Mouse (Mus musculus) hindlimb bud, embryonic 11.5 days (tissue): ENCODE data around the gene Gna15.

ENCODE experiments used
- DNase-seq: peaks from one replicate; pipeline ENCODE4 v3.0.0-alpha.2; 2012; ENCODE audit warnings: low read depth, low spot score; ENCODE audit errors: extremely low spot score

Gna15 gene

DNA sequence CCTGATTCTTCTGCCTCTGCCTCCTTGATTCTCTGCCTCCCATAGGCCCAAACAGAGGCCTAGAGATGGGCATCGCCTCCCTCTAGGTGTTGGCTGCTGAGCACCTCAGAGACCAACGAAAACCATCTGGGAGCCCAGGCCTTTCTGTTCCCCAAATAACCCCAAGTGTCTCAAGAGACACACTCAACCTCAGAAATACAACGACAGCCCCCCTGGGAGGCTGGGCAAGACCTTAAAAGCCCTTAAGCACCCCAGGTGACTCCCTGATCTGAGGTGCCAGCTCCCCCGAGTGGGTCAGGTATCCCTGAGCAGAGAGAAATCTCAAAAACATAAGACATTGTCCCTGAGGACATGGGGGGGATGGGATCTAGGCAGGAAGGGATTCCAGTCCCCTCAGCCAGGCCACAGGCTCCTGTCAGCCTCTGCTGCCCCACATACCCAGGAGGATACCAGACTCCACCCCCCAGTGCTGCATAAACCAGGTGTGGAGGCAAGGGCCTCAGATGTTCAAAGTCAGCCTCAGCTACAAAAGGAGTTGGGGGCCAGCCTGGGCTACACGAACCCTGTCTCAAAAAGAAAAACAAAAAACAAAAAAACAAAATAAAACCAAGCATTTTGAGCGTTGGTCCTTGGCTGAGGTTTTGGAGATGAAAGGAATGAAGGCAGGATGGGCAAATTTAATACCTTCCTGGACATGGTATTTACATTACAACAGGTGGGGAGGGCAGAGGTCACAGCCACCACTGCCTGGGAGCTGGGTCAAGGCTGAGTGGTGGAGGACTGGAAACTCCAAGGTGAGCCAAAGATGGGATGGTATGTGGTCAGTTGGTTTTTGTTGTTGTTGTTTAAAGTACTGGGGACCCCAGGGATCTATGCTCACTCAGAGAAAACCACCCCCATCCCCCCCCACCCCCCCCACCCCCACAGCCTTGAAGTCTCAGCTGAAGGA, 30.1 kb upstream of the Gna15 start:
- DNase-seq, result no peak

DNA sequence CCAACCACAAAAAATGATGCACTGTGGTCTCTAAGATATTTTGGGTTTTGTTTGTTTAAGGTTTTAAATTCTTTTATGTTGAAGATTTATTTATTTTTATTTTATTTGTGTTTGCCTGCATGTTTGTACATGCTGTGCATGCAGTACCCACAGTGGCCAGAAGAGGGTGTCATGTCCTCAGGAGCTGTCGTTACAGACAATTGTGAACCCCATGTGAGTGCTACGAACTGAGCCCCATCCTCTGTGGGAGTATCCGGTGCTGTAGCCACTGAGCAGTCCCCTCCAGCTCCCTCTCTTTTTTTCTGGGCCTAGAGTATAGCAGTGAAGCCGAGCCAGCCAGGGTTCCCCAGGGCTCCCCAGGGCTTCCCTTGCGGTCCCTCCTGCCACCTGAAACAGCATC, 29.2 kb upstream of the Gna15 start:
- no peak for DNase-seq

DNA sequence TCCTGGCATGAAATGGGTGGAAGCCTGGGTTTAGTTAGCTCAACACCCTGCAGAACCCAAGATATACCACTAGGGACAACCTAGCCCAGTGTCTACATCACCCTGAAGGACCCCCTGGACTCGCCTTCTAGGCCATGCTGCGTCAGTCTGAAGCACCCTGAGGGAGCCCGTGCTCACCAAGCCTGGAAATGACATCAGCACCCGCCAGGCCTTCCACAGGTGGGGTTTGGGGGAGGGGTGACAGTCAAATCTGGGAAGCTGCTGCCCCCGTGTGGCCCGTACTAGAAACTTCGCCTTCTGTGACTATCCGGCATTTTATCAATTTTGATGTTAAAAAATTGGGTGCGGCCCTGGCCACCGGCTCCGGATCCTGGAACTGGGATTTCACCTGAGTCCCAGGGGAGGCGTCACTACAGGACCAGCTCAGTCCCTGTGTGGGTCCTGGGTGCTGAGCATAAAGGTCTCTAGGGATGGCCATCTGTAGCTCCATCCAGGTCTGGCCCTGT, 27.6 kb upstream of the Gna15 start:
- no peak for DNase-seq

DNA sequence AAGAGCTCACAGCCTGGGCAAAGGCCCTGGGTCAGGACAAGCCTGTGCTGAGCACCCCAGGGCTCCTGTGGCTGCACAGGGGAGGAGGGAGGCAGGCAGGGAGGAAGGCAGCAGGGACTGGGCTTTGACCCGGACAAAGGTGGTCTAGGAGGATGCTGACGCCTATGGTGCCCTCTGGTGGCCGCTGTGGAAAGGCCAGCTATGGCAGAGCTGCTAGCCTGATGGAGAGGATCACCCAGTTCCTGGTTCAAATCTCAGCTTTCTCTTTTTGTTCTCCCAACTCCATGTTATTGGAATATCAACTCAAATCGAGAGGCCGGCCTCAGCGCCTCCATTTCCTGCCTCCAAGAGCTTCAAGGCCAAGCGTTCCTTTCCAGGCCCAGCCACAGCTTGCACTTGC, 26.2 kb upstream of the Gna15 start:
- no peak for DNase-seq

DNA sequence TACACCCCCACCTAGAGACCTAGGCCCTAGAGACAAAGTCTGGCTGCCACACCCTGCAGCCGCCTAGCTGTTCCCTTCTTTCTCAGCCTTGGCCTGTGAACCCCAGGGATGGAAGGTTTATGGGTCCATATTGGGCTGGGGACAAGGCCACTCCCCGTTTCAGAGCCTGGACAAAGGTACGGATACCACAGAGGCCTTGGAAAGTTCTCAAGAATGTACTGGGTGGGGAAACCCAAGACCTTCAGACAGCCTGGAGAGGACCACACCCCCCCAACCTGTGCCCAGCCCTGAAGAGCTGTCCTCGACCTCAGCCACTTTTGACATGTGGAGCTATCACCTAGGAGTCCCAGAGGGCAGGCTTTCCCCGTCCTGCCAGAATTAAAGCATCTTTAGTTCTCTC, 24.9 kb upstream of the Gna15 start:
- no peak for DNase-seq

DNA sequence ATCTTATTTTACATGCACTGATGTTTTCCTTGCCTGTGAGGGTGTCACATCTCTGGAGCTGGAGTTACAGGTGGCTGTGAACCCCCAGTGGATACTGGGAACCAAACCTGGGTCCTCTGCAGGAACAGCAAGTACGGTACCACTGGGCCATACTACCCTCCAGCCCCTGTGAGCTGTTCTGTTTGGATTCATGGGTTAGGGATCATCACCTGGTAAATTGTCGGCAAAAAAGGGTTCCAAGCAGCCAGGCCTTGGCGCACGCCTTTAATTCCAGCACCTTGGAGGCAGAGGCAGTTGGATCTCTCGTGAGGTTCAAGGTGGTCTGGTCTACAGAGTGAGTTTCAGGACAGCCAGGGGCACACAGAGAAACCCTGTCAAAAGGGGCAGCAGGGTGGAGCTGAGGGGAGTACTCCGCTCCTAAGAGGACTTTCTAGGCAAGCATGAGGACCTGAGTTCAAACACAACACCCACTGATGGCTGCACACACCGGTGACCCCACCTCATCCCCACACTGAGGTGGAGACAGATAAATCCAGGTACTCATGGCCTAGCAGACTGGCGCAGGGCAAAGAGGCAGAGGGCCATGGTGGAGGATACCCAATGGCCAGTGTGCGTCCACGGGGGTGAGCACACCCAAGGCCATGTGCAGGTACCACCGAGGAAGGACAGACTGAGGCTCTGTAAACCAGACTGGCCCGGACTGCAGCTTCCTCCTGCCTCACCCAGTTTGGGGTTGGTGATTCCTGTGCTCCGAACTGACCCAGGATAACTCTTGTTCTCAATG, 23.0 kb upstream of the Gna15 start:
- no peak for DNase-seq

DNA sequence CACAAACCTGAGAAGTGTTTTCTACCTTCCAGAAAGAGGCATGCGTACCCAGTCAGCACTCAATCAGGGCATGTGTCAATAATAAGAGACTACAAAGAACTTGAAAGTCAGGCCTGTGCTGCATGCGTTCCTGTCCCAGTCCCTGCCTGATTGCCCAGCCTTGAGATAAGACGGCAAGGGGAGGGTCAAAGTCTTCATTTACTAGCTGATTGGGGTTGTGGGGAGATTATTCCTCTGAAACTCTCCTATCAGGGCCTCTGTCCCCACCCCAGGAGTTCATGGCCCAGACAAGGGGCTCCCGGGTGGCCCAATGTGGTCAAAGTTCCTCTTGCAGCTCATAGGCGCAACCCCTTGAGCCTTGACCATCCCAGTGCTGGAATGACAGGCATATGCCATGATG, 22.3 kb upstream of the Gna15 start:
- no peak for DNase-seq

DNA sequence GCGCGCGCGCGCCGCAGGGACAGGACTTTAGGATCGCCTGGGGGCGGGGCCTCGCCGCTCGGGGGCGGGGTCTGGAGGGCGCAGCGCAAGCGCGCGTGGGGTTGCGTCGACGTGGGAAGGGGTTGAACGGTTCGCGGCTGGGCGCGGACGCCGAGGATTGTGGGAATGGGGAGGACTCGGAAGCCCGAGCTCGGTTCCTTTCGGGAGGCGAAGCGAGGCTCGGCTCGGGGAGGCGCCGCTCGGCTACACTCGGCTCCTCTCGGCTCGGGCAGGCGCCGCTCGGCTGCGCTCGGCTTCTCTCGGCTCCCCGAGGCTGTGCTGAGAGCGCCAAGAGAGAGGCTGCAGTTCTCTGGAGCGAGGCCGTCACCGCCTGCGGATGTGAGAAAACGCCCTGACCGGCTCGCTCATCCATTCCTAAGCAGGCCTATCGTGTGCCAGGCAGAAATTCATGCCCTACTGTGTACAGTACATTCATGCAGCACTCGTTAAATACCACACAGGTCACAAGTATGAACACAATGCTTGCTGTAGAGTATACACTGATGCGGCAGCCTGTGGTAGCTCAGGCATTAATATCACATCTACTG, 21.2 kb upstream of the Gna15 start, which contains the start of gene Gna11:
TSS of gene Gna11 (minus strand) at position 30 of the 587 bp plus-strand sequence.
- peak; percentile 89 for DNase-seq

DNA sequence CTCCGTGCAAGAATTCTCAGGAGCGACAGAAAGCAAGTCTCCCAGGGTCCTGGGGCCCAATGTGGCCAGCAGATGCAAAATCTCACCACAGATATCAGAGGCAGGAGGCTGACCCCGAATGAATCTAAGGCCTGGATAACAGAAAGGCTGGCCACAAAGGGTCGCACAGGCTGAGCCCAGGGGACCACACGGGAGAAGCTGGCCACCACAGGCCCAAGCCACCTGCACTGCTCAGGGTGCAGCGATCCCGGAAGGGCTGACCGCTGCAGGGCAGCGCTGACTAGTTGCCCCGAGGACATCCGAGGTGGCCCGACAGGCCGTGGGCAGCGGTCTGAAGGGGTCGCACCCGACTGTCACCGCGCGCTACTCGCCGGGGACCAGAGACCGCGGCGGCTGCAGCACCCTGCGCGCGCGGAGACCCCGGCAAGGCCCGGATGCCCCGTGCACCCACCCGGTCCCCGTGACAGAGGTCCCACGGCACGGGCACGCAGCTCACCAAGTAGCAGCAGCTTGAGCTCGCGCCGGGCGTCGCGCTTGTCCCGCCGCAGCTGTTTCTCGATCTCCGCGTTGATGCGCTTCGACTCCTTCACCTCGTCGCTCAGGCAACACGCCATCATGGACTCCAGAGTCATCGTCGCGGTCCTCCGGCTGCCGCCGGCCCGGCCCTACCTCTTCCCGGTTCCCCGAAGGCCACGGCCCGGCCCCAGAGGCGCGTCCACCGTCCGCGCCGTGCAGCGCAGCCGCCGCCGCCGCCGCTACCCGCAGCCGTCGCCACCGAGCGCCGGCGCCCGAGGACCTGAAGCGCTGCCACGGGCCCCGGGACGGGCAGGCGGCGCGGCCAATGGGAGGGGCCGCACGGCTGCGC, 20.5 kb upstream of the Gna15 start:
- no peak for DNase-seq

DNA sequence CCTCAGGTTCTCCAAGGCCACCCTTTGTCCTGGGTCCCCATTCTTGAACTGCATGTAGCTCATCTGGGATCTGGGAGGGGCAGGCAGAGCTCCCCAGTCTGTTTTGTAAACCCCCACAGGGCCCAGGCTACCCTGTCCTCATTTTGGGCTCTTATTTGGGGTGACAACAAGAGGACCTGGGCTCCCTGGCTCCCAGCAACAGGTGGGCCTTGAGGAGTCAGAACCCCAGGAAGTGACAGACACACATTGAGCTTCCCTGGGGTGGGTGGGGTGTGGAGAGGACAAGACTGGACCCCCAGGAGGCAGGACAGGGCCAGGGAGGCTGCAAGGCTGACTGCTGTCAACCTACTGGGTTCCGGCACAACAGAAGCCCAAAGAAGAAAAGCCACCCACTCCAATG, 19.6 kb upstream of the Gna15 start:
- DNase-seq, result no peak

DNA sequence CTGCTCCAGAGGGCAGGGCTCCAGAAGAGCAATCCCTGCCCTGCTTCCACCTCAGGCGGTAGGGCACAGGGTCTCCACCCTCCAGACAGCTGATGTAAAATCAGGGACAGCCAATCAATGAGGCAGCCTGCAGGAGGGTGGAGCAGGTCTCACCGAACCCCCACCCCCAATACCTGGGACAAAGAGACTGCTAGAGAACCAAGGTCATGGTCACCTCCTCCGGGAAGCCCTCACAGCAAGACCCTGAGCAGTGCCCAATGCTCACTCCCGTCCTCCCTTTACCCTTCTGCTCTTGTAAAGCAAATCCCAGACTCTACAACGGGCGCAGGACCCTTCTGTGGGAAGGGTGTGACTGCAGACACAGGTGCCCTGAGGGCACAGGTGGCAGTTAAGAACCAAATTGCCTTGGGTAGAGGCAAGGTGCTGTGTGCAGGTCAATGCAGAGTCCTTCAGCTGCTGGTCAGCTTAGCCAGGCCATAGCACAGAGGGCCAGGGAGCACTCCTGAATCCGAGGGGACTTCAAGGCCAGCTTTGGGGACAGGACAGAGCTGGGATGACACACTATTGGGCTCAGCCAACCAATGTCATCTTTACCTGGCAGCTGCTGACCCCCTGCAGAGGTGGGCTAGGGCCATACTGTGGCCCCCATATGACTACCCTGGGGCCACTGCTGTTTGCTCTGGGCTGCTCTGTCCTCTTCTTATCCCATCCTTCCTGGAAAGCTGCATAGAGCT, 18.9 kb upstream of the Gna15 start:
- no peak for DNase-seq

DNA sequence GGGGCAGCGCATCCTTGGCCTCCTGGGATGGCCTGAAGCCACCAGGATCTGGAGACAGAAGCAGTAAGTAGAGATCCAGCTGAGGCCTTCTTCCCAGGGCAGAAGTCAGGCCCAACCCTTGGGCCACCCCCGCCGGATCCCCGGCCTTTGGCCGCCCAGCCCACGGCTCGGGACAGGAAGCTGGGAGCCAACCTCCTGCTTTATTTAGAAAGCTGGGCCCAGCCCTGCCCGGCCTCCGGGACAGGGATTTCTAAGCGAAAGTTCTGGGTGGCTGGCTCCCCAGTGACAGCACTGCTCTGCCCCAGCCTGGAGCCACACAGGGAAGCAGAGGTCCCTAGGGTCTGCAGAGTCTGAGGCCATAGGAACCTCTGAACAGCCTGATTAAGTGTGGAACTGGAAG, 17.8 kb upstream of the Gna15 start:
- no peak for DNase-seq

DNA sequence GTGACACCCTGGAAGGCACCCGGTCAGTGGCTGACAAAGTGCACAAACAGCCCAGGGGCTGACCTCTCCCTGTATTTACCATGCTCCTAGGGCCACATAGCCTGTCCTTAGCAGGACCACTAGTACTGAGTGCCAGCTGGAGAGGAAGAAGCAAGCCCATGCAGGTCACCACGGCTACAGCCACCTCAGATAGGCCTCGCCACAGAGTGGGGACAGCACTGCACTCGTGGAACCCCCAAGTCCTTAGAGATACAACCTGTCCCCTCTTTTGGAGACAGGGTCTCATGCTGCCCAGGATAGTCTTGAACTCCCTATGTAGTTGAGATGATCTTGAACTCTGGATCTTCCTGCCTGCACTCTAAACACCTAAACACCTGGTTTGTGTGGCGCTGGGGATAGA, 17.3 kb upstream of the Gna15 start:
- DNase-seq, result no peak

DNA sequence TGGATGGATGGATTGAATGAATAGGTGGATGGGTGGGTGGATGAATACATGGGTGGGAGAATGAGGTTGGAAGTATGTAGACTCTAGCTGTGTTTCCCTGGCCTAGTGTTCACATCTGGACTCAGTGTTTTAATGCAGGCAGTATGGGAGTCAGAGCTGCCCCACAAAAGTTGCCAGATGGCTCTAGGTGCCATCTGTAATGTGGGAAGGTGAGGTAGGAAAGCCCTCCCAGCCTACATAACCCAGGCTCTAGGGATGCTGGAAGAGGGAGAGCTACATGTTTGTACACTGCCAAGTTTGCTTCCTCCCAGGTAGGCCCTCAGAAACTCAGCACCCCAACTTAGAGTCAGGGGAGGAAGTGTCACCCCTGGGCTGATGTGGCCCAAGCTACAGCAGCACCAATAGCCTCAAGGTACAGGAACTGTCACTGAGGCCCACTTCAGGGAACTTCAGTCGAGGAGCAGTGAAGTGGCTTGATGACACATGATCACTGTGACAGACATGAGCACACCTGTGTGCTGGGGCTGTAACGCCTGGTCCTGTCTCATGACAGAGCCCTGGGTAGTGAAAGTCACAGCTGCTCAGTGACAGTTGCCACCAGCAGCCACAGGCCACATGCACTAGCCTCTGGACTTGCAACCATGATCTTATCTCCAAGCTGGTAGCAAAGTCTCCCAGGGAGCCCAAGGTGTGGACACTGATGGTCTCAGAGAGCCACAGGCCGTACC, 14.5 kb upstream of the Gna15 start:
- DNase-seq, result no peak

DNA sequence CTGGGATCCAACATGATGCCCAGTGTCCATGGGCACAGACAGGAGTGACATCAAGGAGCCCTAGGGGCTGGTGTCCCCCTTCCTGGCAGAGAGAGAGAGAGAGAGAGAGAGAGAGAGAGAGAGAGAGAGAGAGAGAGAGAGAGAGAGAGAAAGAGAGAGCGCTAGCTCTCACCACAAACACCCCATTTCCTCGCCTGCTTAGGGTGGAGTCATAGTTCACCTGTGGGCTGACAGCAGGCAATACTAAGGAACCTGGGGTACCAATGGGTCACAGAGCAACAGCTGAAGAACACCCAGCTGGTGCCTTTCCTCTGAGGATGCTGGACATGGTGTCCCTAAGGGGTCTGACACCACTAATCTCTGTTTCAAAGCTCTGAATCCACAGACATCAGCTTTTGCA, 13.4 kb upstream of the Gna15 start:
- DNase-seq, result no peak

DNA sequence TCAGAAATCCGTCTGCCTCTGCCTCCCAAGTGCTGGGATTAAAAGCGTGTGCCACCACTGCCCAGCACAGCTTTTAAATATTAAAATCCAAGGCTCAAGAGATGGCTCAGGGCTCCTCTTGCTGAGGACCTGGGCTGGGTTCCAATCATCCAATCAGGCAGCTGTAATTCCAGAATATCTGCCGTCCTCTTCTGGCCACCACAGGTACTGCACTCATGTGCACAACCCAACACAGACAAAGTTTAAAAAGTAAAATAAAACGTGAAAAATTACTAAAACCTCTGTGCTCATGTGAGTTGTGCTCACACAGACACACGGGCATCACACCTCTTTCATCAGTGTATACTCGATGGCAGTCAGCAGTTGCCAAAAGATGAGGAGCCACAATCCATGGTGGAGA, 12.7 kb upstream of the Gna15 start:
- no peak for DNase-seq

DNA sequence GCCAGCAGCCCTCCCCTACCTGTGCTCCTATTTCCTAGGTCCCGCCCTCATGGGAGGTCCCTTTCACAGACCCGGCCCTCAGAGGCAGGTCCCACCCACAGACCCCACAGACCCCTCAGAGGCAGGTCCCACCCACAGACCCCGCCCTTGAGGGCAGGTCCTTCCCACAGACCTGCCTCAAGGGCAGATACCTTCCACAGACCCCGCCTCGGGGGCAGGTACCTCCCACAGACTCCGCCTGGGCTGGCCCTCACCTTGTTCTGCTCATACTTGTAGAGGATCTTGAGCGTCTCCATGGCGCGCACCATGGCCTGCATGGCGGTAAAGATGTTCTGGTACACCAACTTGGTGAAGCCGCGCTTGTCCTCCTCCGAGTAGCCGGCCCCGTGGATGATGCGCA, 10.8 kb upstream of the Gna15 start:
- DNase-seq, result no peak

DNA sequence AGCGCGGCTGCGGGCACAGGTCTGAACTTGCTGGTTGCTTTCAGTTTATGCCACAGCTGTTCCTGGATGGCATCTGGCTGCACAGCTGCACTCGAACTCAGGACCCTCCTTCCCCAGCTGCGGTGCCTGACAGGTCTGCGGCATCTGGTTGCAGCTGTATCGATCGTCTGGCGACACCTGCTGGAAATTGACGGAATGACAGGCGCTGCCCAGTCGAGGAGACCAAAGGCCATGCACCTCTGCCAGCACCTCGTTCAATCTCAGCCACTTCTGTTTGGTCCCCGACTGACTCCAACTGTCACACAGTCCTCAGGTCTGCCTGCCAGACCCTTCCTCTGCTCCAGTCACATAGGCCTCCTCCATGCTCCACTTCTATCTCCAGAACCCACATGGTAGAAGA, 2.8 kb upstream of the Gna15 start:
- peak; percentile 42 for DNase-seq

DNA sequence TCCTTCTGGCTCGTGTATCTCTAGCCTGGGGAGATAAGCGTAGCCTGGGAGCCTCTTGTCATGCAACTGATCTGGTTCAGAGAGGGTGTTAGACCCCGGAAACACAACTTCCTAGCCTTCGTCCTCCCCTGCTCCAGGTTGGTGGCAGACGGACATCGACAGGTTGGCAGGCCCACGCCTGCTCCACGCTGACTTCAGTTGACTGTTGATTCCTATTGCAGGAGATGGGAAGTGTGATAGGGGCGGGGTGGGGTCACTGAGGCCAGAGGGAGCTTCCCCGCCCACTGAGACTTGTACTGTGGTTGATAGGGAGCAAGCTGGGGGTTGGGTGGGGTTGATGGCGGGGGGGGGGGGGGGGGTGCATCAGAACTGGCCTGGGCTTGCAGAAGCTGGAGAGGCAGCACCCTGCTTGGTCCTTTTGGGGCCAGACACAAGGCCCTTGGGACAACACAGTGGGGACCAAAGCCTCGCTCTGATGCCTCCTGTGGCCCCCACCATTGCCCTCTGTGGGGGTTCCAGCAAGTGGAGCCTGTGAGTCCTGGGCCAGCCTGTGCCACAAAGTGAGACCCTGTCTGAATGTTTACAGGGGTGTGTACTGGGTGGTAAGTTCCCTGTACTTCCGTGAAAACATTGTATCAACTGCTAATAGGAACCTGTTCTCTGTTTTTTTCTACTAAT, 1.1 kb upstream of the Gna15 start:
- DNase-seq, result no peak
